Mouse (Mus musculus): ENCODE measurements around the gene Xkr8. TPM values are rescaled to one million over a fixed set of nuclear protein-coding genes. Genes with fewer than 3 reads are reported as not detected.

Xkr8 gene
- polyA plus RNA-seq (2012; fragmentation: generic; extraction: Trizol), result 1 to 10 TPM; 2.1 to 7.6 TPM

DNA sequence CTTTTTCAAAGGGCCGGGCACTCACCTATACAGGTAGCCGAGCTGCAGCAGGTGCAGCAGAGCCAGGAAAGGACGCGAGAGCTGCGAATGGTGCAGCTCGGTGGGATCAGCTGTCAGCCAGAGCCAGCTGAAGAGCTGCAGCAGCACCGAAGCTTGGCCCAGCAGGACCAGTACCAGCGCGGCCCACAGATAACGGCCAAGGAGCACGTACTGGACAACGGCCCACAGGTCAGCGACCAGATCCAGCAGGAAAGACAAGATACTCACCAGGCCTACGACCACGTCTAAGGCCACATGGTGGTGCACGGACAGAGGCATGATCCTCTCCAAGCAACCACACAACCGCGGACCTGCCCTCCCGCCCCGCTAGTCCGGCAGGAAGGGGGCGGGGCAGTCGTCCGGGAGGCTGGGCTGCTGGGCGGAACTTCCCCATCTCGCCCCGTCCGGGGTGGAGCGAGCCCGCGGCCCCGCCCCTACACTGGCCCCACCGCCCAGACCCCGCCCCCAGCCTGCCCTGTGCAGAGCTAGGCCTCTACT lies at the start of gene Xkr8:
TSS of gene Xkr8 (minus strand) at position 399 of the 537 bp plus-strand sequence.

DNA sequence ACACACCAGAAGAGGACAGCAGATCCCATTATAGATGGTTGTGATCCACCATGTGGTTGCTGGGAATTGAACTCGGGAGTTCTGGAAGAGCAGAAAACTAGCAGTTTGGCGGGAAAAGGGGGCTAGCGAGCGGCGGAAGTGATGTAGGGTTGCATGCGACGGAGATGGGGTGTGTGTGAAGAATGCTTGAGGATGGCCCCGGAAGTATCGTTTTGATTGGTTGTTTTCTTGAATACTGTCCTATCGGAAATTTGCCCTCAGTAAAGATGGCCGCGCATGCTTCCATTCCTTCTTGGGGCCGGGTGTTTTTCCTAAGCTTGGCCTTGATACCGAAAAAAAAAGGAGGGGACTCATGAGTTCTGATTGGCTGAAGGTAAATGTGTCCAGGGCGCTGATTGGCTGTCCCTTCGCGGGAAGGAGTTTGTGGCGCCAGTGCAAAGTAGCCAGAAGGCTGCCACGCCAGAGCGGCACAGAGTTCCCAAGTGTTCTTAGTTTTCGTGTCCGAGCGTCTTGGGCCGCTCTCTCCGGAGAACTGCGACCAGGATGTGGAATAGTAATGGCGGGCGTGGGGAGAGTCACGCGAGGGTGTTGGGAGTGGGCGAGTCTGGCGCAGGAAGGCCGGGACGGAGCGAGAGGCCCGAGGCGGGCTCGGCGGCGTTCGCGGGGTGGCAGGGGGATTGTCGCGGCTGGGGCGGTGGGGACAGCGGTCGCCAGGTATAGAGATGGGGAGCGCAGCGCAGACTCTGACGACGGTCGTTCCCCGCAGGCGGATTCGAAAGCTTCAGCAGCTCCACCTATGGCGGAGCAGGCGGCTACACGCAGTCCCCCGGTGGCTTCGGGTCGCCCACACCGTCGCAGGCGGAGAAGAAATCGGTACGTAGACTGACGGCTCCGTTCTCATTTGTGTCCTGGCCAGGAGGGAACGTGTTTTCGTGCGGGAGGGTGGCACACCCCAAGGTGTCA lies 35.8 kb upstream of the Xkr8 start, which contains the start of gene Rpa2:
TSS of gene Rpa2 (plus strand) at position 419 of the 963 bp plus-strand sequence.

DNA sequence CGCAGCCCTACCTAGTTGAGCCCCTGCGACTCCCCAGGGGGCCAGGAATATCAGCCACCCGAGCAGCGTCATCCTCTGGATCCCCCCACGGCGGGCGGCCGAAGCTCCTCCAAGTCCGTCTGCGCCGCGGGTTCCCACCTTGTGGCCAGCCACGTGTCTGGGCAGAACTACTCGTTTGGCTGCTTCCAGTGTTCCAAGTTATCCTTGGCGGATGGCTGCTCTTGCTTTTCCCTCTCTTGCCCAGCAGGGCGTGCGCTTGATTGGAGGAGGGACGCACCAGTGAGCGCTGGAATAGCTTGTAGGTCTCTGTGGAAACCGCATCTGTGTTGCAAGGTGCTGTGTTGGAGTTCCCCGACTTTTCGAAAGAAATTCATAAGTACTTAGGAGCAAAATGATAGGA lies 24.6 kb upstream of the Xkr8 start, which contains the start of gene Smpdl3b:
TSS of gene Smpdl3b (minus strand) at position 279 of the 400 bp plus-strand sequence.

Other genes with a start within 250 kb of the Xkr8 start
- gene Sesn2, start 222.0 kb downstream of the Xkr8 start, polyA plus RNA-seq (2012; fragmentation: generic; extraction: Trizol), result 10 to 100 TPM in 1 of 2 experiments, 1 to 10 TPM in 1; 9.2 to 25.8 TPM
- 100 to 1,000 TPM; 397 to 898 TPM for gene Atpif1, start 198.9 kb downstream of the Xkr8 start, polyA plus RNA-seq (2012; fragmentation: generic; extraction: Trizol)
- gene Dnajc8, start 197.0 kb downstream of the Xkr8 start, polyA plus RNA-seq (2012; fragmentation: generic; extraction: Trizol), result 10 to 100 TPM; 29.3 to 74.5 TPM
- under 1 TPM in 1 of 2 experiments, not detected in 1; 0.04 TPM for gene Ptafr, start 168.5 kb downstream of the Xkr8 start, polyA plus RNA-seq (2012; fragmentation: generic; extraction: Trizol)
- 10 to 100 TPM in 1 of 2 experiments, 1 to 10 TPM in 1; 5.2 to 12.4 TPM for gene Eya3, start 93.6 kb downstream of the Xkr8 start, polyA plus RNA-seq (2012; fragmentation: generic; extraction: Trizol)
- 1 to 10 TPM; 5.7 to 7.7 TPM for gene Smpdl3b, start 24.7 kb upstream of the Xkr8 start, polyA plus RNA-seq (2012; fragmentation: generic; extraction: Trizol)
- gene Rpa2, start 35.8 kb upstream of the Xkr8 start, polyA plus RNA-seq (2012; fragmentation: generic; extraction: Trizol), result 10 to 100 TPM; 21.8 to 42.1 TPM
- not detected for gene Themis2, start 63.8 kb upstream of the Xkr8 start, polyA plus RNA-seq (2012; fragmentation: generic; extraction: Trizol)
- gene Ppp1r8, start 110.6 kb upstream of the Xkr8 start, polyA plus RNA-seq (2012; fragmentation: generic; extraction: Trizol), result 10 to 100 TPM; 20.8 to 34.2 TPM
- gene Stx12, start 152.0 kb upstream of the Xkr8 start, polyA plus RNA-seq (2012; fragmentation: generic; extraction: Trizol), result 10 to 100 TPM in 1 of 2 experiments, 1 to 10 TPM in 1; 2.7 to 22.1 TPM
- gene Fam76a, start 190.0 kb upstream of the Xkr8 start, polyA plus RNA-seq (2012; fragmentation: generic; extraction: Trizol), result 10 to 100 TPM in 1 of 2 experiments, 1 to 10 TPM in 1; 5.5 to 19.0 TPM
- gene Fgr, start 241.5 kb upstream of the Xkr8 start, polyA plus RNA-seq (2012; fragmentation: generic; extraction: Trizol), result under 1 TPM in 1 of 2 experiments, not detected in 1; 0.01 TPM